Mouse (Mus musculus): ENCODE measurements around the gene Grin2c. TPM values are rescaled to one million over a fixed set of nuclear protein-coding genes. Genes with fewer than 3 reads are reported as not detected.

Grin2c gene
- total RNA-seq, 4 experiments from 2014 or later, result 2.2 to 32.8 (median 13.6) TPM

DNA sequence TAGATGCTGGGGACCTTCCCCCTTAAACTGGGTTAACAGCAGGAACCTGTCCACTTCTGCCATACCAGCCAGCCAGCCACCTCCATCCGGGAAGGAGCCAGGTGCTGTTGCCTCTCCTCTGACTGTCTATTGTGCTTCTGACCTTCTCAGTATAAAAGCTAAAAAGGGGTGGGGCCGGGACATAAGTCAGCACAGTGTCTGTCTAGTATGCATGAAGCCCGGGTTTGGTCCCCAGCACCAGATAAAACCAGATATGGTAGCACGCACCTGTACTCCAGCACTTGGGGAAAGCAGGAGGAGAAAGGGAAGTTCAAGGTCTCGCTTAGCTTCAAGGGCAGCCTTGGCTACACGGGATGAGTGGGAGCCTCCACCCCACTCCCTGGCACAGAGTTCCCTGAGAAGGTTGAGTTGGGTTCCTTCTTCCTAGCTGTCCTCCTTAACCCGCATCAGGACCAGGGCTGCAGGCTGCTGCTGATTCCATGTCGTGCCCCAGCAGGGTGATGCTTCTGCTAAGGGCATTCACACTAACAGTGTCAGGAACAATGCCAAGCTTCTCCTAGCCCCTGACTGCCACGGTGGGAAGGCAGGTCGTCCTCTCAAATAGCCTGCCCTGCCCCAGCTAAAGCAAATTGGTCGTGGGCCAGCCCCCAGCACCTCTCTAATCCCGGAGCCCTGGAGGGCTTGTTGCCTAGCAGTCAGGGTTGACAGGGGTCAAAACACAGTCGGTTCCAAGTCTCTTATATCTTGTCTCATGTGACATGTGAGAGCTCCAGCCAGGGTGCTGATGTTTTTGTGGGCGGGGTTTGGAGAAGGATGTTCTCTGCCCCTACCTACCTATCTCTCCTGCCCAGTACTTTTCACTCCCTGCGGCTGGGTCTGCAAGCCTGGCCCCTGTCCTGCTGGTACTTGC lies 37.8 kb downstream of the Grin2c start:
- no peak for DNase-seq

- no peak for DNase-seq
Observed at GRCm38 (mm10) chr11:115228430-115228829, 38.6 kb downstream of the Grin2c start.

- no peak for DNase-seq
Observed at GRCm38 (mm10) chr11:115227640-115228039, 39.4 kb downstream of the Grin2c start.

DNA sequence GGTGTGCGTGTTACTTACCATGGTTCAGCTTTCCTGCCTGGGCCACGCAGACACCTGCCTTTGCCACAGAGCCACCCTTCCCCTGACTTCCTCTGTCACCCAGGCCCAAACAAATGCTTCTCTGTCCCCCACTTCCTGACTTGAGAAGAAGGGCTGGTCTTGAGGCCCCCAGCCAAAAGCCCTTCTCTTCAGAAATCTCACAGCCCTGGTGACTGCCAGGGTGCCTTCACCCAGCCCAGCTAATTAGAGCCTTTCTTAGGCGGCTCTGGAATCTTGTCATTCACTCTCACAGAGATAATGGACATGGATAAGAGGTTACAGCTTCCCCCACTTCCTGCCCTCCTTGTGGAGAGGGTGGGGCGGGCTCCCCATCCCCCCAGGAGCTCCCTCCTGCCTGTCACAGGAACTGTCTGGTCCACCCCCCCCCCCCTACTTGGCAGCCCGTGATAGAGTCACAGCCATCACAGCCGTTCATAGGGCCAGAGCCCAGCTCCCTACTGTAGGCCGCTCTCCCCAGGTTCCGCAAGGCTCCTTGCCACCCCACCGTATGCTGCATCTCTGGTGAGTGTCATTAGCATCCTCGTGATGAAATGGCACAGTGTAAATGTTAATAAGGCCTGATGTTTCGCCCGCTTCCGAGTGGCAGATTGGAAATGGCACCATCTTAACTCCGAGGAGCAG lies 40.1 kb downstream of the Grin2c start:
- DNase-seq, result no peak

GRCm38 (mm10) chr11:115225301-115225700 lies 41.7 kb downstream of the Grin2c start:
- DNase-seq, result no peak

DNA sequence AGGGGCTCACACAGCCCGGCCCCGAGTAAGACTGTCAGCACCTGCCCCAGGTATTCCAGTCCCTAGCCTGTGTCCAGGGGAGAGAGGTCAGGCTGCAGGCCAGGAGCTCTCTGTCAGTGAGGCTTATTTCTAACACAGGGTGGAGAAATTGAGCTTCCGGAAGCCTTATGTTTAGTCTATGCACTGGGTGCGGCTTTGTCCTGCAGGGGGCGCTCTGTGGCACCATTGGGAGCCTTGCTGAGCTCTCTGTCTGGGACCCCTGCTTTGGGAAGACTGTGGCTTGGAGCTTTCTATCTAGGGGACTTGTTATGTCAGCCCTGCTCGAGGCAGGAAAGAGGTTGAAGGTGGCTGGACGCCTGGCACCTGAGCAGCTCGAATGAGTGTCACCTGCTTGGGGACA lies 42.2 kb downstream of the Grin2c start:
- no peak for DNase-seq

- DNase-seq, result peak; percentile 39
Observed at GRCm38 (mm10) chr11:115223877-115224276, 43.2 kb downstream of the Grin2c start.

GRCm38 (mm10) chr11:115223451-115223850 lies 43.6 kb downstream of the Grin2c start:
- DNase-seq, result no peak

DNA sequence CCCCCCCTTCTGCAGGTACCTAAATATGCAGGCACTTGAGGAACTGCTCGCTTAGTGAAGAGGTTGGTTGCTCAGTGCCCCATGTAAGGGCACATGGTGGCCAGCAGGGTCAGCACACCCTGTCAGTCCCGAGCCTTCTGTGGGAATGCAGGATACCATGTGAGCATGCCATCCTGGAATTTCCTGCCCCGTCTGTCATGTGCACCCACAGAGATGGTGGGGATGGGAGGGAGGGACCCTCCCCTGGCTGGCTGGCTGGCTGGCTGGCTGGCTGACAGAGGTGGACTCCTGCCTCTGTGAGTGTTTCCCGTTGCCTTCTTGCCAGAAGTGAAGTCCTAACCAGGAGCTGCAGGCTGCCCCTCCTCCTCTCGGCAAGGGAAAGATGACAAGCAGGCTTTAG lies 44.5 kb downstream of the Grin2c start:
- DNase-seq, result no peak

DNA sequence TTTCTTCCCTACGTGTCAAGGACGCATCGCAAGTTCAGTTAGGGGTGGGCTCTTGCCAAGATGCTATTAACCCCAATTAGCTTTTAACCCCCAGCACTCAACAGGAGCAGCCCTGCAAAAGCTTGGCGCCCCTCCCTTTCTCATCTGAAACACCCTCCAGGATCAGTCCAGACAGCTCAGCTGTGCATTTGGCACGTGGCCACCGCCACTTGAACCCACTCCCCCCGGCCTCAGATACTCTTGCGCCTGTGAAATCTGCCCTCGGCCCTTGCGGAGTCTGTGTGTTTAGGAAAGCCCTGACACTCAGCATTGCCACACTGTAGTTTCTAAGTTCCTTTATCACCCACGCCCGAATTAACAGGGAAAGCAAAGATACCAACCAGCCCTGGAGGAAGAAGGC lies 45.0 kb downstream of the Grin2c start:
- DNase-seq, result no peak

- DNase-seq, result no peak
Observed at GRCm38 (mm10) chr11:115219685-115220084, 47.4 kb downstream of the Grin2c start.

DNA sequence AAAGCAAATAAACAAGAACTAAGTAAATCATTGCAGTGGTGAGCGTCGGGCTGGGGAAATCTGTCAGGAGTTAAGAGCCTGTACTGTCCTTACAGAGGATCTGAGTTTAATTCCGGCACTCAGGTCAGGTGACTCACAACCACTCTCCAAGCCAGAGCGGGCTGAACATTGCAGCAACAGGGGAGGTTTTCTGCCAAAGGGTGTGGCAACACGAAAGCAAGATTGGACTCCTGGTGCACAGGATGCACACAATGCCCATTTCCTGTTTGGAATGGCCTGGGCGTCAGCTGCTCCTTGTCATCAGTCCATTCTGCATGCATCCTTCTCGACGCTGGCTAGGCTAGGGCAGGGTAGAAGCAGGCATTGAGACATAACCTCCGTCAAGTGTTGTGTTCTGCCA lies 47.8 kb downstream of the Grin2c start:
- peak; percentile 29 for DNase-seq

GRCm38 (mm10) chr11:115217439-115218410 lies 49.3 kb downstream of the Grin2c start:
- DNase-seq, result no peak

GRCm38 (mm10) chr11:115215123-115215522 lies 51.9 kb downstream of the Grin2c start:
- no peak for DNase-seq

DNA sequence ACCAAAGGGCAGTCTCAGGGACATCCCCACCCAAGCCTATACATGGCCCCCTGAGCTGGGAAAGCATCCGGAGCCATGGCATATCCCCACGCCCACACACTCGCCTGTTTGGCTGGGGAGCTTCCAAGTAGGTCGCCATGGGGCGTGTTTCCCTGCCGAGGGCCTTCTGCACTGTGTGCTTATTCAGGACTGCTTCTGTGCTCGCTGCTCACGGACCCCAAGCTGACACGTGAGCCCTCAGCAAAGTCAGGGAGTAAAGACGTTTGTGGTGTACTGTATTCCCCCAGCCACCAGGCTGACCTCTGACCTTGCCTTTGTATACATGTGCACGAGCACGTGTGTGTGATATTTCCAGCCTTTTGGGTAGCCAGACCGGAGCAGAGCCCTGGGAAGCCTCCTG lies 54.9 kb downstream of the Grin2c start:
- no peak for DNase-seq

GRCm38 (mm10) chr11:115209958-115210357 lies 57.1 kb downstream of the Grin2c start:
- DNase-seq, result no peak

- DNase-seq, result no peak
Observed at GRCm38 (mm10) chr11:115208776-115209732, 58.0 kb downstream of the Grin2c start.

DNA sequence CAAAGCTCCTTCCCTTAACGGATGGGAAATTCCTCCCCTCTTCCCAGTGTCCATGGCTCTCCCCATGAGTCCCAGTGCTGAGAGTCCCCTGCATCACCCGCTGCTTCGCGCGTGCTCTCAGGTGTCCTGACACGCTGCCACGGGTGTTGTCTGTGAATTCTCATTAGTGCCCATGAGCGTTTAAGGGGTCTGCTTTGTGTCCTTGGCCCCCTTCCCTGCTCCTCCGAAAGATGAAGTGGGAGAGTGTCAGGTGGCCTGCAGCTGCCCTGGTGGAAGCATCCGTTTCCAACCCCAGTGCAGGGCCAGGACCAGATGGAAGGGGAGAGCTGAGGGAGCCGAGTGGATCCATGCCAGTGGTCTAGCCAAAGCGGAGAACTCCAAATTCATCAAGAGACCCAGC lies 58.9 kb downstream of the Grin2c start:
- no peak for DNase-seq

DNA sequence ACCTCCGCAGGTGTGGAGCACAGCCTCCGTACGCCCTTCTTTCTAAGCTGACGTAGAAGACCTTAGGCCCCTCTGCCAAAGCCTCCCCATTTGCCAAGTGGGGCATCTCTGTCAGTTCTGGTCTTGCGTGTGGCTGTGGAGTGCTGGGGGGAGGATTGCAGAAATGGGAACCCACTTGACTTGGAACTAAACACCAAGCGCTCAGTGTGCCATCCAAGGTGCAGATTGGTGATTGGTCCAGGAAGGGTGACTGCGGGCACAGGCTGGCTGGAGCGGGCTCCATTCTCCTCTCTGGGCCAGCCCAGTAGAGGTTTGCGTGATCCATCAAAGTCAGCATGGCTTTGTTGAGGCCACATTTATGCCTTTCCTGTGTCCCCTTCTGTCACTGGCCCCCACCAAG lies 64.3 kb downstream of the Grin2c start:
- DNase-seq, result no peak

DNA sequence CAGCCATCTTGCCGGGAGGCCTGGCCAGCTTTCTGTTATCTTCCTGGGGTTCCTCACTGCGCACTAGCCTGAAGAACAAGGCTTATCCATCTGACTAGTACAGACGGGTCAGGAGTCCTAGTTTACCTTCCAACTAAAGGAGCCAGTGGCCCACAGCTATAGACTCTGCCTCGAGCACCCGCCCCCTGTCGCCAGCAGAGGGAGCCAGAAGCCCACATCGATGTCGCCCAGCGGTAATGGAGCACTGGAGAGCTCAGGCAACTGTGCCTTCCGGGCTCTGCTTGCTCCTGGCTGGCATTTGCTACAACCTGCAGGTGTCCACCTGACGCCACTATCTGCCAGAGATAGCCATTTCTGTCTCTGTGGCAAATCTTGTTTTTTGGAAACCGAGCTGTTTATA lies 64.7 kb downstream of the Grin2c start:
- DNase-seq, result peak; percentile 64

- no peak for DNase-seq
Observed at GRCm38 (mm10) chr11:115200520-115200919, 66.5 kb downstream of the Grin2c start.
